Mouse (Mus musculus) heart, adult 8-10 months (tissue): ENCODE results near the gene Pitpnm2. TPM values are rescaled to one million over a fixed set of nuclear protein-coding genes. Genes with fewer than 3 reads are reported as not detected.
"Not testable (repeated sequence)": the region's sequence is repeated elsewhere in the genome, so short reads cannot be mapped to it uniquely, and the experiment has no call there.

Experiments
- DNase-seq: peaks from one replicate; pipeline ENCODE4 v3.0.0; 2022; ENCODE audit warnings: low spot score
- total RNA-seq, 4 experiments: library from RNA; stranded (reverse); gene quantifications; 2 replicates each; pipeline ENCODE4 v1.2.4; 2022

Gene Pitpnm2
- total RNA-seq: 10 to 100 TPM; 39.8 to 52.2 (median 44.5) TPM

DNA sequence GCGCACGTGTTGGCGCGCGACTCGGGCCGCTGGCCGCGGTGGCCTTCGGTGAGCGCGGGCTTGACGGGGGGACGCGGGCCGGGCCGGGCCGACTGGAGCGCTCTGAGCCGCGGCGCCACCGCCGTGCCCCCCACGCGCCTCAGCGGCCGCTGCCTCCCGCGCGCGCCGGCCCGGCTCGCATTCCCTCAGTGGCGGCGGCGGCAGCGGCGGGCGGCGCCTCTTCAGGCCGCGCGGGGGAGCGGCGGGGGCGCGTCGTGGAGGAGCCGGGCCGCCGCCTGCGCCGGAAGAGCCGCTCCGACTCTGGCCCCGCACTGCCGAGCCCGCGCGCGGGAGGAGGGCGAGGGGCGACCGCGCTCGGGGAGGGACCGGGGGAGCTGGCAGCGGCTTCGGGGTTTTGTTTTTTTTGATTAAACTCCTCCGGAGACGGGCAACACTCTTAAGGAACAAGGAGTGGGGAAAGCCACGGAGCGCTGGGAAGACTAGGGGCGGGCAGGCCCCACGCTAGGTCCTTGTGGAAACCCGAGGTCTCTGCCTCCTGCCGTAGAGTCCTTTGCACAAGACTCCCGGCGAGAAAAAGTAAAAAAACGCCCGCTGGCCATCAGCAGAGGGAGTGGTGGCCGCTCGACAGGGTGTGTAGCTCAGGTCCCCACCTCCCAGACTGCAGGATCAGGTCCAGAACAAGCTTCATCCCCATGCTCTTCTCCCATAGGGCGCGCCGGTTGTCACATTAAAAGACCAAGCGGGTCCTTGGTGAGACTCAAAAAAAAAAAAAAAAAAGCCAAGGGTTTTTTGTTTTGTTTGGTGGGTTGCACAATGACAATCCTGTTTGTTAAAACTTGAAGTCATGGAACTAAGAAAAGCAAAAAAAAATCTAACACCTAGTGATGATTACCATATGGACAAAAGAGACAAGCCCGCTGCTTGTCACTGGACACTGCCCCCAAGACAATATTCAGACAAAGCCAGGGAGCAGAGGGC, at the start of gene Pitpnm2:
Gene Pitpnm2, minus strand, starts transcription at position 147 of the 978 bp plus-strand sequence.
- DNase-seq: no peak

DNA sequence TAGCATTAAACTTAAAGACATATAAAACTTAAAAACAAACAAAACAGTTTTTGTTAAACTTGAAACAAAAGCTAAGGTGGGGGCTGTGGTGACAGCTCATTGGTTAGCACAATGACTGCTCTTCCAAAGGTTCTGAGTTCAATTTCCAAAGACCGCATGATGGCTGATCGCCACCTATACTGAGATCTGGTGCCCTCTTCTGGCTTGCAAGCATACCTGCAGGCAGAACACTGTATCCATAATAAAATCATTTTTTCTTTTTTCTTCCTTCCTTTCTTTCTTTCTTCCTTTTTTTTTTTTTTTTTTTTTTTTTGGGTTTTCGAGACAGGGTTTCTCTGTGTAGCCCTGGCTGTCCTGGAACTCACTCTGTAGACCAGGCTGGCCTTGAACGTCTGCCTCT, 49.7 kb upstream of the Pitpnm2 start:
- DNase-seq: not testable (repeated sequence)

DNA sequence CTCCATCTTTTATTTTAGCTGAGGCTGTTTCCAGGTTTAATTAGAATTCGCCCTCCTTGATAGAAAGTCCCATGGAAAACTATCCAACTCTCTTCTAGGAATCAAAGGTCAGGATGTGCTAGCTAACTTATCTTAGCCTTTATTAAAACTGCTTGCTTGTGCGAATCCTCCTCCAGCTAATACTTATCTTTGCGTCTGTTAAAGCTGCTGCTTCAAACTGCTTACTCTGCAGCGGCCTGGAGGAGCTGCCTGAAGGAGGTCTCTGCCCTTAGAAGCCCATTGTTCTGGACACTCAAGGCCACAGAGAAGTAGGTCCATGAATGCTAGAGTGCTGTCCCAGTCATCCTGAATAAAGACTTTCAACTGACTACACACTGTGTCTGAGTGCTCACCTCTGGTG, 46.9 kb upstream of the Pitpnm2 start:
- no peak for DNase-seq

DNA sequence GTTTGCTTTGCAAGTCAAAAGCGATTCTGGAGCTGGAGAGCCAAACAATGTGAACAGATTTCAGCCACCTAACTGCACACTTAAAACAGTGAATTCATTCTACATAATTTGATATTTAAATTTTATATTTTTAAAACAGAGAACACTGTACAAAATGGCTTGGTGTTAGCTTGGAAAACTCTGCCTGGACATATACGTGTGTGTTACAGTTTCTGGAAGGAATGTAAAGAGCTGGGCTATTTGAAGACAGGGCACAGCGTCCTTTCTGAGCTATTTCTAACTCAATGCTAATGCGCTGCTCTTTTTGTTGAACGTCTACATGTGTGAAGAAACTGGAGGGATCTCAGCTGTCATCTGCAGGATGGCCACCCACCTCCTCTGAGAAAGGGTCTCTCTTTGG, 44.4 kb upstream of the Pitpnm2 start:
- no peak for DNase-seq

DNA sequence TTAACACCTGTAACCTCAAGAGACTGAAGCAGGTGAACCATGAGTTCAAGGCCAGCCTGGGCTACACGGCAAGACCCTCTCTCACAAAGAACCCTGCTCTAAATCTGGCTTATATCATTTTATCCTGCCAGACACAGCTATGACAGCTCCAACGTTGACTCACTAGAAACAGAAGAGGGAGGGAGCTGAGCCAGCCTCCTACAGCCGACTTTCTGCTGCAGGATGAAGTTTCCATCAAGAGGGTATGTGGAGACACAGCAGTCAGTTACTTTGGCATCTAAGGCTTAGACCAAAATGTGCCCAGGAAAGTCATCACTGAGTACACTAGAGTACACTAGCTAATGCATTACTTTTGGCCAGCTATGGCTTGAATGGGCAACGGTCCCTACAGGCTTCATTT, 40.7 kb upstream of the Pitpnm2 start:
- no peak for DNase-seq

DNA sequence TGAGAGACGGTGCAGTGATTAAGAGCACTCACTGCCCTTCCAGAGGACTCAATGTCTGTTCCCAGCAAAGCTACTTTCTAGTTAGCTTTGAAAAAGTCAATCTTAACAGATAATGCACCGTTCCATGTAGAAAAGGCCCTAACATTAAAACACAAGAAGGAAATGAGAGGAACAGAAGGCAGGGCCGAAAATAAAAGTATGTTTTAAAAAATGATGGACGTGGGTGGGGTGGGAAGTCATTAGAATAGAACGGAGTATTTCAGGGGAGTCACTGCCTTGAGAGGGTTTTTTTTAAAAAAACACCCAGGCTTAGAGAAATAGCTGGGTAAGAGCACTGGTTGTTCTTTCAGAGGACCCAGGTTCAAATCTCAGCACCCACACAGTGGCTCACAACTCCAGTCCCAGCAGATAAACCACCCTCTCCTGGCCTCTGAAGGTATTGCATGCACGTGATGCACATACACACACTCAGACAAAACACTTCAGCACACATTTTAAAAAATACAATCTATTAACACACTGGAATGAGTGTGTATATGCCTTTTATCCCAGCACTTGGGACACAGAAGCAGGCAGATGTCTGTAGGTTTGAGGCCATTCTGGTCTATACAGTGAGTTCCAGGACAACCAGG, 38.2 kb upstream of the Pitpnm2 start:
- DNase-seq: no peak

DNA sequence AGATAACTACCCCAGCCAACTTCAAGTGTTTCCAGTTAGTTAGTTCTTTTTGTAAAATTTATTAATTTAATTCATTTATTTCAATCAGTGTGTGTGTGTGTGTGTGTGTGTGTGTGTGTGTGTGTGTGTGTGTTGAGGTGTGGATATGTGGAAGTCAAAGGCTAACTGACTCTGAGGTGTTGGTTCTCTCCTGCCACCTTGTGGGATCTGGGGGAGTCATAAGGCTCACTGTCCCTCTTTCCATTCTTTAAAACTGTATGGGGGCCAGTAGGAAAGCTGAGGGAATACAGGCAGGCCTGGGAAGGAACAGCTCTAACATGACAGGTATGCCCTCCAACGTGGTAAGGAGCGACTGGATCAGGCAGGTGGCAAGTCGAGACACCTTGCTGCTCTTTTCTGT, 34.8 kb upstream of the Pitpnm2 start:
- no peak for DNase-seq

DNA sequence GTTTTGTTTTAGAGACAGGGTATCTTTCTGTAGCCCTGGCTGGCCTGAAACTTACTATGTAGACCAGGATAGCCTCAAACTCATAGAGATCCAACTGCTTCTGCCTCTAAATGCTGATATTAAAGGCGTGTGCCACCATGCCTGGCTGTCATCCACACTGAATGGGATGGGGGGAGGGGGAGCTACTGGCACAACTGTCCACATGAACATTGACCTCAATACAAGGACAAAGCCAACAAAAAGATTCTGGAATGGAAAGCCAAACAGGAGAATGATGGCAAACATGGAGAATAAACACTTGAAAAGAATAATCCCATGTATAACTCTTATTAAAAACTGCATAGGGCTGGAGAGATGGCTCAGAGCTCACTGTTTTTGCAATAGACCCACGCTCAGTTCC, 33.3 kb upstream of the Pitpnm2 start:
- no peak for DNase-seq

DNA sequence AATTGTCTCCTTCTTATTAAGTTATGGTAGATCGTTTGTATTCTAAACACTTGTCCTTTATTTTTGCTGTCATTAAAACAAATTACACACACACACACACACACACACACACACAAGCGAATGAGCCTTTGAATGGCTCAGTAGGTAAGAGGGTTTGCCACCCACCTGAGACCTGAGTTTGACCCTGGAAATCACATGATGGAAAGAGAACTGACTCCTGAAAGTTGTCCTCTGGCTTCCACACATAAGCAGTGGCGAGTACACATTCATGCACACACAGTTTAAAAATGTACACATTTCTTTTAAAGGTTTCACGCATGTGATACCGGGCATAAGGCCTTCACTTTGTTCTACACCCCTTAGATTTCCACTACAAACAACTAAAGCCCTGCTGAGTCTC, 20.7 kb upstream of the Pitpnm2 start:
- no peak for DNase-seq

DNA sequence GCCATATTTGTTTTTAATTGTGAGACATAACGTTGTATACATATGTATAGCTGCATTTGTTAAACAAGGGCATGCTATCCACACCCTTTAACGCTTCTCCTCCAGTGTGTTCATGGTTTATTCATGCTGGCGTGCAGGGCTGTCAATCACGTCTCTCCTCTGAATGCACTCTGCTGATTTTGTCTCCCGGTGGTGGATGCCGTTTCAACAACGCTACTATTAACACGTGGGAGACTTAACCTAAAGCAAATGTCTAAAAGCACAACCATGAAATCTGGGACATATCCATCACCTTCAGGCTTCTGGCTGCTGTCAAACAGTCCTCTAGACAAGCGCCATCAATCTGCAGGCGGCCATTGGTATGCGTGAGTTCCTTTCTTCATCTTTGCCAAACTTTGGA, 20.1 kb upstream of the Pitpnm2 start:
- no peak for DNase-seq

DNA sequence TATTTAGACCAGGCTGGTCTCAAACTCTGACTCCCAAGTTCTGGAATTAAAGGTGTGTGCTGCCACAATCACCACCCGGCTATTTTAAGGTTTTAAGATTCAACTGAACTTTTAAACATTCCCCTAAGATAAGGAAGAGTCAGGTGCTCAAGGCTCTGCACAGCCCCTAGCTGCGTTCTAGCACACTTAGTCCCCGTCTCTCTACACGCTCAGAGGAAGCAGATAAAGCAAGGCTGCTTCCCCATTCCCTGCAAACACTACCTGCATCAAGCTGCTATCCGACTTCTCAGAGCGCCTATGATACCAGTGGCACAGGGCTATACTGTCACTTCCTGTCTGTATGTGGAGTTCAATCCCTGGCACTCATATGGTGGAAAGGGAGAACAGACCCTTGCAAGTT, 18.1 kb upstream of the Pitpnm2 start:
- no peak for DNase-seq

DNA sequence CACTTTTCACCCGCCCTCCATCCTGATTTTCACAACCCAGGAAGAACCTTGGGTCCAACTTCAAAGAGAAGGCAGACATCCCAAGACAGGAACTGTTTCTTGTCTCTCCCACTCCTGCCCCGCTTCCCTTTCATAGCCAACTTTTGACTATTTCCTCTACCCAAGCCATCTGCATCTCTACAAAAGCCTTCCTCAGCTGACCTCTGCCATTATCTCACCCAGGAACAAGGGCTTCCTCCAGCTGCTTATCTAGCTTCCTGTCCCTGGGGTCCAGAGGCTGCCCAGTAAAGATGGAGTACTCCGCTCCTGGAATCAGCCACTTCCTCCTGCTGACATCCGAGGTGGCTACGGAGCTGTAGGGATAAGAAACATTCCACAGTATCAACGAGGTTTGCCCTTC, 17.3 kb upstream of the Pitpnm2 start:
- DNase-seq: no peak

DNA sequence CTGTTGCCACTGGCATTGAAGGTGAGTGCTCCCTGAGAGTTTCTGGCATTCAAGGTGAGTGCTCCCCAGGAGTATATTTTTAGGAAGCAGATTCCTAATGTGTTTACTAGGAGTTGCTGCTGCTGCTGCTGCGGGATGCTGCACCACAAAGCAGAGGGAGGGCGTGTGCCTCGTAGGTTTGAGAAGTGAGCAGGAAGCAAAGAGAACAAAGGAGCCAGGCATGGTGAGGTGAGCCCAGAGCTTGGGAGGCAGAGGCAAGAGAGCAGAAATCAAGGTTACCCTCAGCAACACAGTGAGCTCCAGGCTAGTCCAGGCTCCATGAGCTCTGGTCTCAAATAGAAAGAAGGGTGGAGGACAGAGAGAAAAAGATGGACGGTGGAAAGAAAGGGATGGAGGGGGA, 13.7 kb upstream of the Pitpnm2 start:
- no peak for DNase-seq

DNA sequence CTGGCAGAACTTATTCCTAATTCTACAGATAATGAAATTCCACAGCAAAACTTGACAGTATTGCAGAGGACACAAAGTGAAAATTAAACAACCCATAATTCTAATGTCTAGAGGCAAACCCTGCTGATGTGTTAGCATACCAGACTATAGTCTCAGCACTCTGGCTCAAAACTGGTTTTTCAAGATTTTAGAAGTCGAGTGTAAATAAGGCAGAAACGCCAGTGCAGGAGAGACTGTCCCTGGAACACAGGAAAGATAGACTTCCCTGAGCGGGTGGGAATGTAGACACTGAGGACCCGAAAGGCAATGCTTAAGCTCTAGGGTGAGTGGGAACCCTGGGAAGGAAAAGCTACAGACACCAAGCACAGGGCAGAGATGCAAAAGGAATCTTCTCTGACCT, 12.5 kb upstream of the Pitpnm2 start:
- DNase-seq: no peak

DNA sequence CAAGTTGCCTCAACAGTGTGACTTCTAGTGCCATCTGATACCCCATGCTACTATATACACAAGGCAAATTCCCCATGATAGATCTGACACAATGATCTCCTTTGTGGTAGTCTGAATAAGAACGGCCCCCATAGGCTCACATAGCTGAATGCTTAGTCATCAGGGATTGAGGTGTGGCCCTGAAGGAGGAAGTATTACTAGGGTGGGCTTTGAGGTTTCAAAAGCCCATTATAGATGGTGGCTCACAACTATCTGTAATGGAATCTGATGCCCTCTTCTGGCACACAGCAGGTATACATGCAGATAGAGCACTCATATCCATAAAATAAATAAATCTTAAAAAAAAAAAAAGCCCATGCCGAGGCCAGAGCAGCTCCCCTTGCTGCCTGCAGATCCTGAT, 9.6 kb upstream of the Pitpnm2 start:
- DNase-seq: no peak

DNA sequence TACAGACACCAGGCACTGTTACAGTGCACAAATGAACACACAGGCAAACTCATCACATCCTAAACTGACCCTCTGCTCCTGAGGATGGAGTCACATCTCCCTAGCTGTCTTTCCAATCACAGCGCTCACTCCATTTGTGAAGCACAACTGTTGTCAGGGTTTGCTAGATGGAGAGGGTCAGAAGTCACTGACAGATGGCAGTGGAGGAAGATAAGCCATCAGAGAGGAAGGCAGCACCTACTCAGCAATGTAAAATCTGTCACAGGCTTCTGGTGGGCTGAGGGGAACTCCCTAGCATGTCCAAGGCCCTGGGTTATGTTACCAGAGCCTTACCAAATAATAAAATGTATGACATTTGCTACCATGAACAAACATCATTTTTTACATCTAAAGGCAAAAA, 8.5 kb upstream of the Pitpnm2 start:
- no peak for DNase-seq

DNA sequence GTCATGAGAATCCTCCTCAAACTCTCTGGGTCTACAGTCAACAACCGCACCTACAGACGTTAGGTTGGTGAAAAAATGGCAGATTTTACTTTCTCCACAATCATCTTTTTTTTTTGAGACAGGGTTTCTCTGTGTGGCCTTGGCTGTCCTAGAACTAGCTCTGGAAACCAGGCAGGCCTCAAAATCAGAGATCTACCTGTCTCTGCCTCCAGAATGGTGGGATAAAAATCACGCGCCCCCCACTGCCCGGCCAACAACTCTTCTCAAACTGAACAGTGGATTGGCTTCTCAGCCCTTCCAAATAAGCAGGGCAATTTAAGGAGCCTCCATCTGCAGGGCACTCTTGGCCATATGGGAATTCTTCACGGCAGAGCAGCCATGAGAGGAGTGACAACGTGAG, 5.6 kb upstream of the Pitpnm2 start:
- DNase-seq: no peak

DNA sequence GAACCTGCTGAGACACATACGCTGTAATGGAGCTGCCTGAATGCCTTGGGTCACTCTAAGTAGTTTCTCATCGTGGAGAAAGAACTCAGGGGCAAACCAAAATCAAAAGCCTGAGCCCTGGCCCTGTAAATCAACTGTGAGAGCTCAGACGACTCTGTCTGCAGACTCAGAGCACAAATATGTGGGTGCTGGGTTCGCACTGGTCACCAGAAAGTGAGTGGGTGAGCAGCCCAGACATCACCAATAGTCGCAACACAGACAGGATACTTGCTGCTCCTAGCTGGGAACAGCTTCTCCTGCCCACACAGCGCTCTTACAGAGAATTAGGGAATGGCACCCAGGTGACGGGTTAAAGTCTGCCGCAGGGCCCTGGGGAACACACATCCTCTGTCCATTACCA, 4.0 kb upstream of the Pitpnm2 start:
- DNase-seq: no peak

DNA sequence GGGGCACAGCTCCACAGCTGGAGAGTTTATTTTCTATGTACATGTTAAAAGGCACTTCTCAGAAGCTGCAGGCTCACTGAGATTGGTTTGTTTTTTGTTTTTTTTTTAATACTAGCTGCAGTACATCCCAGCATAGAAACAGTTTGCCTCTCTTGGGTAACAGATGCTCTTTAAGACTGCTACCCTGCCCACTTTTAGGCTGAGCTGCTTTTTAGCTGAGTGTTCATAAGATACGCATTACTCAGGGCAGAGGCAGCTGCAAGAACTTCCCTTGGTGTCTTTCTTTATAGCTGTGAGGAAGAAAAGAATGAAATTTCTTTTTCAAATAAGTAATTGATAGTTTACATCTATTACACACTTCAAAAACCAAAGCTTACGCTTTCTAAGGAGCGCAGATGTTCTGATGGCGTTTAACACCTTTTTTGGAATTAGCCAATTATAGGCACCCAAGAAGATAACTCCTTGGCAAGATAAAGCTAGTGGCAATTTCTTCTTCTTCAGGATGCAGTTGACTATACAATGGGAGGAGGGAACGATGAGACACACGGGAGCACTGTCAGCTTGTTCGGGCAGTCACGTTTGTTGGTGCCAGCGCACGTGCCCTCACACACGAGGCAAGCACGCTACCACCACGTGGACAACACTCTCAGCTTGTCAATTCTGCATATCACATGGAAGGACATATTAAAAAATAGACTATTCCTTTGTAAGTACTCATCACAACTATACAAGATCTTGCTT, 3.2 kb upstream of the Pitpnm2 start:
- no peak for DNase-seq

DNA sequence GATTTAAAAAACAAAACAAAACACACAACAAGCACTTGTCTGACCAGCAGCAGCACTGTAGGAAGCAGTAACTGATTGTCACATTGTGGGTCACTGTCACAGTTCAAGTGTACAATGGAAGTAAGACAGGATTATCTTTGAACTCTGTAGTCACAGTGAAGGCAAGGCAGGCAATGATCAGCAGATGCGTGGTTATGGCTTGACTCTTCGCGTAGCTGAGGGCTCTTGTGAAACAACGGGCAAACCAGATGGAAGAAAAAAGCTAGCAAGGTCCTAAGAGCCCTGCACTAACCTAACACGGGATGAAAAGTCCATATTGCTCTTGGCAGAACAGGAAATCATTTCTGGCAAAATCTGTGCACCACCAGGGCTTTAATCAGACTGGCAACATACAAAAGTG, 1.5 kb upstream of the Pitpnm2 start:
- DNase-seq: no peak

DNA sequence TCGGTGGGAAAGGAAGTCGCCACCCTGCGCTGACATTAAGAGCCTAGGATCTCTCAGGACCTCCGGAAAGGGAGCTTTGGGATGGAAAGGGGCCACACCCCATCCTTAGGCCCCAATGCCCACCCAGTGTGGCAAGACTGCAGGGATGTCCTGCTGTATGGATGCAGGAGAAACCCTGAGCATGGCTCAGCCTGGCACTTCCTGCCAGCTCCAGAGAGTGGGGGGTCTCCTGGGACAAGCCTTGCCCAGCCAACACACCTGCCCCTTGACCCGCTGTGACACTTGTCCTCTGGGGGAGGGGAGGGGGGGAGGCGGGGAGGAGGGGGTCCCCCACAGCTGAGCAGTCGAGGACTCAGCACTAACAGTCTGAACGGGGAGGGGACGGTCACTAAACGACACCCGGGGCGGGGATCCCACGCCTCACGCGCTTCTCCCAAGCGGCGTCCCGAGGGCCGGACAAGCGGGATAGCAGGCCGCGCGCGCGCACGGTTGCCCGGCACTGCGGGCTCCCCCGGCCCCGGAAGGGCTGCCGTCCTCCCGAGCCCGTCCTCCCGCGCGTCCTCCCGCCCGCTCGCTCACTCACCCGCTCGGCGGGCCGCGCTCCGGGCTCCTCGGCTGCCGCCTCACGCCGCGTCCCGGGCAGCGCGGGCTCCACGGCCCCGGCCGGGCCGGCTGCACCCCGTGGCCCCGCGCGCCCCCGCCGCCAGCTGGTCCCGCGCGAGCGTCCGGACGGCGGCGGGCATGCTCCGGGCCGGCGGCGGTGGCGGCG, 531 bp downstream of the Pitpnm2 start:
- DNase-seq: no peak
